Mouse (Mus musculus) C2C12 (cell line): ENCODE data around the gene Sec22c.

ENCODE experiments used
- CTCF ChIP-seq: IDR thresholded peaks from one replicate; pipeline ENCODE4 v1.5.1; 2011; ENCODE audit not compliant: control insufficient read depth, insufficient read depth, insufficient read length
- MAX ChIP-seq: IDR thresholded peaks from one replicate; pipeline ENCODE4 v1.6.1; 2011; ENCODE audit warnings: mild to moderate bottlenecking, control low read depth
- USF1 ChIP-seq: IDR thresholded peaks from one replicate; pipeline ENCODE4 v1.6.1; 2011; ENCODE audit warnings: low read depth, mild to moderate bottlenecking, control low read depth, moderate library complexity

- TF ChIP-seq CTCF (no peak), MAX (no peak), USF1 (no peak)
Observed at GRCm38 (mm10) chr9:121708506-121709486, 3.5 kb upstream of the Sec22c start.
